Comparison of ENCODE assay signal across 29 mouse cellular contexts in the genomic region with DNA sequence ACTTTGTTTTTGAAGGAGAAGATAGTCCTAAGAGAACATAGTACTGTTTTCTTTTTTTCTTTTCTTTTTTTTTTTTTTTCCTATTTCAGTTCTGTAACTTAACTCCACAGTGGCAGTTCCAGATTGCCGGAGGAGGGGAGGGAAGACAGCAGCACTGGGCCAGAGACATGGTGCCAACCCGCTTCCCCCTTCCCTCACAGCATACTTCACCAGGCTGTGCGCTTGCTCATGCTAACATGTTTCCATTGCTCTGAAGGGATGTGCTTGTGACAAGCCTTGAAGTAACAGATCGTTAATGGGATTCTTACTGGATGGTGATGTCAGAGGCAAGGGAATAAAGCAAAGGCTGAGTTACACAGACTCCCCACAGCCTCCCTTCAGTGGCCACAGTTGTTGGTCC.
DNase-seq lines count a peak whose midpoint lies in the region; TF ChIP-seq lines count a peak whose summit lies in the region.
"Had no signal": no experiment of that assay in that cellular context is flagged by ENCODE, and none has a peak within 500 bp of the region (broad histone marks: within the 10 kb centered on the region; RNA-seq: fewer than 3 reads in every experiment).

No protein-coding gene starts in this region.

- no peak for TF ChIP-seq CTCF in brain, embryonic 14.5 days (IDR thresholded peaks at IDR 0.05; ENCODE audit: borderline replicate concordance, extremely low read depth, insufficient read depth, insufficient read length)

- WGBS in midbrain, embryonic 10.5 days, result 78% methylated on average over 4 of the region's 4 CpGs

- no peak overlapping the region for H3K27ac ChIP-seq in midbrain, embryonic 10.5 days (replicated peaks)
- H3K27ac ChIP-seq: embryonic facial prominence, embryonic 12.5 days; heart, embryonic 13.5 days; hindbrain, postnatal 0 days; limb, embryonic 15.5 days; liver, embryonic 14.5 days; lung, embryonic 15.5 days; midbrain, embryonic 15.5 days; neural tube, embryonic 12.5 days had no signal

- no peaks in the 10 kb centered on the region for H3K27me3 ChIP-seq in midbrain, embryonic 10.5 days (ENCODE audit: low read depth, poor library complexity, severe bottlenecking)
- H3K27me3 ChIP-seq: CH12.LX; embryonic facial prominence, embryonic 12.5 days; heart, embryonic 13.5 days; lung, embryonic 15.5 days; midbrain, embryonic 15.5 days; neural tube, embryonic 12.5 days had no signal

- DNase-seq in frontal cortex, postnatal 36 days (ENCODE audit: low spot score in 2 of 2), result peak; percentile 9 to 22
- DNase-seq in frontal cortex, postnatal 25 days (ENCODE audit: low spot score in 2 of 2), result no peak
- DNase-seq in layer of hippocampus, postnatal 36 days, result peak; percentile 31 to 33
- DNase-seq in layer of hippocampus, adult 11-12 months (ENCODE audit: low spot score), result no peak
- peak; percentile 71 for DNase-seq in brain, embryonic 14.5 days (ENCODE audit: low read depth)
- peak; percentile 23 for DNase-seq in right cerebral cortex, postnatal 25 days
- DNase-seq in midbrain, embryonic 10.5 days (ENCODE audit: low spot score), result no peak
- DNase-seq: adrenal gland, adult 2 months; B cell, adult 2 months; cerebellum, adult 18-20 months; cerebellum, postnatal 25 days; gastrocnemius, postnatal 14 days; heart, adult 18-20 months; heart, postnatal 14 days; kidney, adult 9 months; kidney, postnatal 14 days; left cerebral cortex, postnatal 4 days; lung, postnatal 4 days; thymus, postnatal 25 days had no signal

- H3K4me3 ChIP-seq in midbrain, embryonic 10.5 days, result no peak overlapping the region
- H3K4me3 ChIP-seq: embryonic facial prominence, embryonic 12.5 days; heart, embryonic 13.5 days; limb, embryonic 15.5 days; lung, embryonic 15.5 days; midbrain, embryonic 15.5 days; neural tube, embryonic 12.5 days had no signal

- no peaks in the 10 kb centered on the region for H3K4me1 ChIP-seq in midbrain, embryonic 10.5 days
- H3K4me1 ChIP-seq: embryonic facial prominence, embryonic 12.5 days; heart, embryonic 13.5 days; limb, embryonic 15.5 days; lung, embryonic 15.5 days; midbrain, embryonic 15.5 days; neural tube, embryonic 12.5 days had no signal

- no peaks in the 10 kb centered on the region for H3K9me3 ChIP-seq in midbrain, embryonic 10.5 days (replicated peaks)
- H3K9me3 ChIP-seq: embryonic facial prominence, embryonic 12.5 days; heart, embryonic 13.5 days; limb, embryonic 15.5 days; lung, embryonic 15.5 days; midbrain, embryonic 15.5 days; neural tube, embryonic 12.5 days had no signal

- TF ChIP-seq POLR2A in brain, embryonic 14.5 days (IDR thresholded peaks at IDR 0.05; ENCODE audit: borderline replicate concordance, extremely low read depth, insufficient read depth, insufficient read length, poor library complexity, severe bottlenecking), result no peak

- H3K36me3 ChIP-seq in midbrain, embryonic 10.5 days, result no peaks in the 10 kb centered on the region
- H3K36me3 ChIP-seq: embryonic facial prominence, embryonic 12.5 days; G1E; heart, embryonic 13.5 days; limb, embryonic 15.5 days; lung, embryonic 15.5 days; midbrain, embryonic 15.5 days; neural tube, embryonic 12.5 days had no signal

Comparison
In these comparisons a context has a peak if more than half of its experiments do, and no peak if none do; other contexts are left out.
1. DNase-seq: peak in frontal cortex, postnatal 36 days (2 of 2), layer of hippocampus, postnatal 36 days (2 of 2), brain, embryonic 14.5 days (single experiment) and right cerebral cortex, postnatal 25 days (single experiment); none in frontal cortex, postnatal 25 days (0 of 2), layer of hippocampus, adult 11-12 months (single experiment) and midbrain, embryonic 10.5 days (single experiment).